Mouse (Mus musculus) G1E (cell line): Measurements from ENCODE around the gene Klc2. TPM values are rescaled to one million over a fixed set of nuclear protein-coding genes. Genes with fewer than 3 reads are reported as not detected.
"Not testable (repeated sequence)": the region's sequence is repeated elsewhere in the genome, so short reads cannot be mapped to it uniquely, and the experiment has no call there.

ENCODE experiments used
- ATAC-seq: 2 replicates; pipeline ENCODE4 v1.8.0; 2016; ENCODE audit warnings: mild to moderate bottlenecking; ENCODE audit not compliant: insufficient number of reproducible peaks, poor library complexity, low FRiP score, severe bottlenecking; ENCODE audit errors: extremely low read depth
- DNase-seq: peaks from one replicate; pipeline ENCODE4 v3.0.0; 2012; ENCODE audit warnings: low spot score
- H3K27me3 ChIP-seq: 2 replicates; pipeline ENCODE4 v1.6.1; 2012; ENCODE audit warnings: mild to moderate bottlenecking, low read length, inconsistent platforms; ENCODE audit not compliant: insufficient read depth
- H3K36me3 ChIP-seq: replicated peaks from 2 replicates; pipeline ENCODE3; 2012; ENCODE audit warnings: mild to moderate bottlenecking, inconsistent platforms
- H3K4me1 ChIP-seq: 2 replicates; pipeline ENCODE4 v1.6.1; 2012; ENCODE audit warnings: low read depth, low read length, inconsistent platforms, mixed read lengths; ENCODE audit not compliant: insufficient read depth
- H3K4me3 ChIP-seq: 2 replicates; pipeline ENCODE4 v1.5.1; 2012; ENCODE audit warnings: low read depth, mild to moderate bottlenecking, inconsistent platforms, low read length, moderate library complexity, mixed read lengths
- H3K9me3 ChIP-seq: replicated peaks from 2 replicates; pipeline ENCODE4 v1.6.1; 2012; ENCODE audit warnings: inconsistent platforms
- CTCF ChIP-seq: IDR thresholded peaks from 2 replicates; pipeline ENCODE4 v1.5.1; 2012; ENCODE audit warnings: low read depth, low read length, inconsistent platforms, mixed read lengths
- GATA1 ChIP-seq: IDR thresholded peaks from 2 replicates; pipeline ENCODE4 v1.6.1; 2012; ENCODE audit warnings: borderline replicate concordance, low read length, inconsistent platforms, mixed read lengths
- GATA2 ChIP-seq: IDR thresholded peaks from 2 replicates; pipeline ENCODE4 v1.6.1; 2012; ENCODE audit warnings: low read depth, low read length, inconsistent platforms, borderline replicate concordance
- POLR2AphosphoS5 ChIP-seq: IDR thresholded peaks from 2 replicates; pipeline ENCODE4 v1.6.1; 2012; ENCODE audit warnings: low read depth, low read length, inconsistent platforms; ENCODE audit not compliant: insufficient replicate concordance
- TAL1 ChIP-seq: conservative IDR thresholded peaks from 2 replicates; pipeline ENCODE4 v1.6.1; 2012; ENCODE audit warnings: low read depth, low read length, inconsistent platforms, mixed read lengths
- polyA plus RNA-seq: library from polyadenylated mRNA; stranded (reverse); fragments of >175 nt; gene quantifications from 2 replicates; pipeline ENCODE4 v1.2.3, GENCODE M21; 2012
- total RNA-seq, 2 experiments: library from RNA; stranded (forward) in 1 of 2; stranded (reverse) in 1 of 2; fragments of 200-1000 nt in 1 of 2; fragments of >200 nt in 1 of 2; fragmentation: Nextera tagmentation in 1 of 2; gene quantifications; 2 replicates each; pipeline ENCODE4 v1.2.3; 2014 to 2017

Gene Klc2
- total and polyA plus RNA-seq, 3 experiments, result 3.4 to 10.1 (median 6.8) TPM

- H3K9me3 ChIP-seq, result no peaks in the 10 kb centered on the region
- peaks cover 10% of the 10 kb centered on the region for H3K27me3 ChIP-seq
- peak overlapping the region; percentile 98; the same call in 1 of the 2 replicates for H3K4me3 ChIP-seq
- H3K4me1 ChIP-seq, result peaks cover 38% of the 10 kb centered on the region
- peaks cover 50% of the 10 kb centered on the region for H3K36me3 ChIP-seq
- no peak for DNase-seq
- no peak for ATAC-seq
- TF ChIP-seq TAL1, result no peak
- no peak for TF ChIP-seq POLR2AphosphoS5
- TF ChIP-seq GATA1, result no peak
- TF ChIP-seq CTCF, result no peak
- no peak for TF ChIP-seq GATA2
Observed at GRCm38 (mm10) chr19:5089324-5089723, 29.0 kb downstream of the Klc2 start.

- no peaks in the 10 kb centered on the region for H3K9me3 ChIP-seq
- TF ChIP-seq GATA2, result no peak
- TF ChIP-seq TAL1, result no peak
- TF ChIP-seq POLR2AphosphoS5, result no peak
- TF ChIP-seq CTCF, result 0 out of 2 replicates have a peak, but pooled peaks have one; percentile 14
Observed at GRCm38 (mm10) chr19:5087884-5088728, 30.3 kb downstream of the Klc2 start, which contains the start of gene Yif1a. Gene Yif1a (plus strand): TSS chr19:5088538.

GRCm38 (mm10) chr19:5086533-5086932 is 31.8 kb downstream of the Klc2 start:
- DNase-seq, ATAC-seq, H3K4me3 ChIP-seq, H3K9me3 ChIP-seq: not testable (repeated sequence)
- peaks cover 24% of the 10 kb centered on the region for H3K36me3 ChIP-seq
- H3K27me3 ChIP-seq, result peaks cover 27% of the 10 kb centered on the region
- peaks cover 34% of the 10 kb centered on the region for H3K4me1 ChIP-seq

More at GRCm38 (mm10) chr19:5087884-5088728, 30.3 kb downstream of the Klc2 start, which contains the start of gene Yif1a:
- peaks cover 28% of the 10 kb centered on the region for H3K4me1 ChIP-seq
- peak within 1 kb of the TSS; percentile 98 for H3K4me3 ChIP-seq
- peaks cover 15% of the 10 kb centered on the region for H3K27me3 ChIP-seq
- peaks cover 39% of the 10 kb centered on the region for H3K36me3 ChIP-seq
- peak; percentile 90 for ATAC-seq
- peak; percentile 98 for DNase-seq

- ATAC-seq, result no peak
Observed at GRCm38 (mm10) chr19:5085145-5085863, 33.1 kb downstream of the Klc2 start, which contains the start of gene Tmem151a. Gene Tmem151a (minus strand): TSS chr19:5085531.

GRCm38 (mm10) chr19:5084834-5085144 is 33.6 kb downstream of the Klc2 start:
- H3K27me3 ChIP-seq, result peaks cover 31% of the 10 kb centered on the region
- 0 out of 2 replicates have a peak overlapping the region, but pooled peaks have one; percentile 18 for H3K4me3 ChIP-seq
- no peak for TF ChIP-seq GATA2
- no peak for TF ChIP-seq TAL1
- TF ChIP-seq POLR2AphosphoS5, result no peak
- TF ChIP-seq CTCF, result no peak
- no peak for TF ChIP-seq GATA1
- DNase-seq (no peak), ATAC-seq (no peak)
- peaks cover 34% of the 10 kb centered on the region for H3K4me1 ChIP-seq
- no peaks in the 10 kb centered on the region for H3K9me3 ChIP-seq
- peaks cover 7% of the 10 kb centered on the region for H3K36me3 ChIP-seq

More at GRCm38 (mm10) chr19:5085145-5085863, 33.1 kb downstream of the Klc2 start, which contains the start of gene Tmem151a:
- peaks cover 34% of the 10 kb centered on the region for H3K4me1 ChIP-seq
- DNase-seq, result no peak
- no peak for TF ChIP-seq CTCF
- TF ChIP-seq POLR2AphosphoS5, result no peak
- no peak for TF ChIP-seq TAL1
- TF ChIP-seq GATA2, result no peak
- TF ChIP-seq GATA1, result no peak
- peaks cover 11% of the 10 kb centered on the region for H3K36me3 ChIP-seq
- H3K27me3 ChIP-seq, result peaks cover 31% of the 10 kb centered on the region
- H3K9me3 ChIP-seq, result no peaks in the 10 kb centered on the region
- H3K4me3 ChIP-seq, result 0 out of 2 replicates have a peak within 1 kb of the TSS, but pooled peaks have one; percentile 18

GRCm38 (mm10) chr19:5083961-5084833 is 34.2 kb downstream of the Klc2 start:
- Histone ChIP-seq H3K36me3 (peaks cover under 1% of the 10 kb centered on the region), H3K27me3 (peaks cover 31% of the 10 kb centered on the region), H3K9me3 (no peaks in the 10 kb centered on the region), H3K4me3 (no peak overlapping the region), H3K4me1 (peaks cover 28% of the 10 kb centered on the region)
- ATAC-seq (no peak), DNase-seq (no peak)
- TF ChIP-seq CTCF (no peak), POLR2AphosphoS5 (no peak), GATA2 (no peak), GATA1 (no peak), TAL1 (no peak)
